Mouse (Mus musculus) adrenal gland, adult 8-10 months (tissue): ENCODE results near the gene Gm12117. TPM values are rescaled to one million over a fixed set of nuclear protein-coding genes. Genes with fewer than 3 reads are reported as not detected.

Experiments
- DNase-seq: peaks from one replicate; pipeline ENCODE4 v3.0.0; 2022
- total RNA-seq, 4 experiments: library from RNA; stranded (reverse); gene quantifications; 2 replicates each; pipeline ENCODE4 v1.2.4; 2022

Gm12117 gene
- total RNA-seq = not detected

- DNase-seq = no peak
Observed at GRCm38 (mm10) chr11:33276637-33277036, at the start of gene Gm12117. Gene Gm12117 (minus strand): TSS chr11:33276737.

GRCm38 (mm10) chr11:33319006-33319611 lies 42.6 kb upstream of the Gm12117 start:
- peak; percentile 69 for DNase-seq

- DNase-seq = no peak
Observed at GRCm38 (mm10) chr11:33309566-33309965, 33.0 kb upstream of the Gm12117 start.

- no peak for DNase-seq
Observed at GRCm38 (mm10) chr11:33300859-33301258, 24.3 kb upstream of the Gm12117 start.

GRCm38 (mm10) chr11:33299371-33299770 lies 22.8 kb upstream of the Gm12117 start:
- DNase-seq = no peak

- DNase-seq = no peak
Observed at GRCm38 (mm10) chr11:33297121-33297520, 20.6 kb upstream of the Gm12117 start.

- DNase-seq = no peak
Observed at GRCm38 (mm10) chr11:33295422-33295821, 18.9 kb upstream of the Gm12117 start.

- DNase-seq = no peak
Observed at GRCm38 (mm10) chr11:33294063-33294462, 17.5 kb upstream of the Gm12117 start.

GRCm38 (mm10) chr11:33278571-33278970 lies 2.0 kb upstream of the Gm12117 start:
- no peak for DNase-seq

GRCm38 (mm10) chr11:33274816-33275215 lies 1.7 kb downstream of the Gm12117 start:
- no peak for DNase-seq

- DNase-seq = no peak
Observed at GRCm38 (mm10) chr11:33274294-33274693, 2.2 kb downstream of the Gm12117 start.

- no peak for DNase-seq
Observed at GRCm38 (mm10) chr11:33240295-33240694, 36.2 kb downstream of the Gm12117 start.

- DNase-seq = no peak
Observed at GRCm38 (mm10) chr11:33234134-33234533, 42.4 kb downstream of the Gm12117 start.

GRCm38 (mm10) chr11:33232056-33232455 lies 44.5 kb downstream of the Gm12117 start:
- DNase-seq = no peak

- DNase-seq = no peak
Observed at GRCm38 (mm10) chr11:33228186-33228585, 48.4 kb downstream of the Gm12117 start.

GRCm38 (mm10) chr11:33226516-33226915 lies 50.0 kb downstream of the Gm12117 start:
- peak; percentile 11 for DNase-seq

Other genes with a start within 250 kb of the Gm12117 start
- 1 to 10 TPM in 2 of 4 experiments, under 1 TPM in 2; 0.62 to 3.5 (median 1.5) TPM for gene Fgf18, start 129.3 kb downstream of the Gm12117 start, total RNA-seq
- gene Npm1, start 113.5 kb downstream of the Gm12117 start, total RNA-seq = 100 to 1,000 TPM; 269 to 308 (median 290) TPM
- under 1 TPM in 2 of 4 experiments, not detected in 2; 0.46 to 0.62 TPM for gene Tlx3, start 73.1 kb downstream of the Gm12117 start, total RNA-seq
- gene Ranbp17, start 237.0 kb upstream of the Gm12117 start, total RNA-seq = 1 to 10 TPM; 2.7 to 9.9 (median 6.0) TPM